Mouse (Mus musculus) heart, postnatal 0 days (tissue): Measurements from ENCODE around the gene Ptprm.

ENCODE experiments used
- CTCF ChIP-seq: IDR thresholded peaks from 2 replicates; pipeline ENCODE4 v1.5.1; 2016; ENCODE audit warnings: antibody characterized with exemption, control low read depth, low read depth
- EP300 ChIP-seq: IDR thresholded peaks from 2 replicates; pipeline ENCODE4 v1.6.1; 2016; ENCODE audit warnings: antibody characterized with exemption, low read depth

GRCm38 (mm10) chr17:67346921-67347320 lies 7.3 kb downstream of the Ptprm start:
- TF ChIP-seq CTCF (no peak), EP300 (no peak)
